Mouse (Mus musculus): ENCODE data around the gene Arhgef16. TPM values are rescaled to one million over a fixed set of nuclear protein-coding genes. Genes with fewer than 3 reads are reported as not detected.
A peak's percentile ranks its signal among the peaks of the same experiment; 100 is the strongest.

The Arhgef16 gene
- total RNA-seq (2021): under 1 TPM; 0.34 to 0.63 TPM
- long read RNA-seq, experiment 1, partial matches to known transcripts: 0 of 4 reads
- long read RNA-seq, experiment 1, other reads (novel, unspliced or antisense): 4 of 4 reads
- long read RNA-seq, experiment 2: 0 reads

- intact Hi-C loops (cut with DNase I): loop anchor here (1.0 to 5.0 kb wide), 2 partner anchors 137 to 229 kb away; no protein-coding TSS in a partner anchor
- TF ChIP-seq CTCF (IDR thresholded peaks at IDR 0.05): peak; percentile 80
- Histone ChIP-seq H3K27ac (no peak within 1 kb of the TSS), H3K4me3 (no peak within 1 kb of the TSS)
- peak; percentile 43 to 50 for DNase-seq (ENCODE audit: extremely low spot score in 1 of 2, low spot score in 2 of 2)
Measured at GRCm38 (mm10) chr4:154301466-154301881, at the start of gene Arhgef16. TSS of gene Arhgef16 (minus strand) at chr4:154301676.

- DNase-seq (ENCODE audit: extremely low spot score in 1 of 2, low spot score in 2 of 2): no peak
- TF ChIP-seq CTCF (IDR thresholded peaks at IDR 0.05): no peak
- intact Hi-C loops (cut with DNase I): no loop called here
- Histone ChIP-seq H3K27ac (no peak overlapping the region), H3K4me3 (no peak overlapping the region)
Measured at GRCm38 (mm10) chr4:154348197-154348786, 46.8 kb upstream of the Arhgef16 start.

- H3K4me3 ChIP-seq: no peak overlapping the region
- H3K27ac ChIP-seq: no peak overlapping the region
- intact Hi-C loops (cut with DNase I): no loop called here
- TF ChIP-seq CTCF (IDR thresholded peaks at IDR 0.05): no peak
- DNase-seq (ENCODE audit: extremely low spot score in 1 of 2, low spot score in 2 of 2): no peak
Measured at GRCm38 (mm10) chr4:154346731-154347522, 45.5 kb upstream of the Arhgef16 start.

- no peak for DNase-seq (ENCODE audit: extremely low spot score in 1 of 2, low spot score in 2 of 2)
- Histone ChIP-seq H3K4me3 (no peak overlapping the region), H3K27ac (peak overlapping the region; percentile 76)
- intact Hi-C loops (cut with DNase I): no loop called here
- no peak for TF ChIP-seq CTCF (IDR thresholded peaks at IDR 0.05)
Measured at GRCm38 (mm10) chr4:154336650-154337049, 35.2 kb upstream of the Arhgef16 start.

- H3K4me3 ChIP-seq: no peak within 1 kb of the TSS
- intact Hi-C loops (cut with DNase I): no loop called here
- DNase-seq (ENCODE audit: extremely low spot score in 1 of 2, low spot score in 2 of 2): peak; percentile 22 to 49
- no peak for TF ChIP-seq CTCF (IDR thresholded peaks at IDR 0.05)
- H3K27ac ChIP-seq: peak within 1 kb of the TSS; percentile 76
Measured at GRCm38 (mm10) chr4:154335761-154336160, 34.3 kb upstream of the Arhgef16 start, which contains the start of gene B230104I21Rik. TSS of gene B230104I21Rik (plus strand) at chr4:154336127.

GRCm38 (mm10) chr4:154334699-154335402 is 33.4 kb upstream of the Arhgef16 start:
- Histone ChIP-seq H3K4me3 (no peak overlapping the region), H3K27ac (no peak overlapping the region)
- no peak for TF ChIP-seq CTCF (IDR thresholded peaks at IDR 0.05)
- intact Hi-C loops (cut with DNase I): loop anchor here (5.0 kb wide), 1 partner anchor 57 kb away; no protein-coding TSS in a partner anchor
- DNase-seq (ENCODE audit: extremely low spot score in 1 of 2, low spot score in 2 of 2): no peak

- Histone ChIP-seq H3K4me3 (no peak overlapping the region), H3K27ac (no peak overlapping the region)
- no peak for TF ChIP-seq CTCF (IDR thresholded peaks at IDR 0.05)
- DNase-seq (ENCODE audit: extremely low spot score in 1 of 2, low spot score in 2 of 2): no peak
- intact Hi-C loops (cut with DNase I): loop anchor here (5.0 kb wide), 1 partner anchor 59 kb away; no protein-coding TSS in a partner anchor
Measured at GRCm38 (mm10) chr4:154333300-154333699, 31.8 kb upstream of the Arhgef16 start.

- TF ChIP-seq CTCF (IDR thresholded peaks at IDR 0.05): no peak
- H3K4me3 ChIP-seq: no peak overlapping the region
- no peak overlapping the region for H3K27ac ChIP-seq
- DNase-seq (ENCODE audit: extremely low spot score in 1 of 2, low spot score in 2 of 2): no peak
- intact Hi-C loops (cut with DNase I): loop anchor here (5.0 kb wide), 1 partner anchor 61 kb away; no protein-coding TSS in a partner anchor
Measured at GRCm38 (mm10) chr4:154331271-154331670, 29.8 kb upstream of the Arhgef16 start.

GRCm38 (mm10) chr4:154330001-154330400 is 28.5 kb upstream of the Arhgef16 start:
- Histone ChIP-seq H3K4me3 (no peak overlapping the region), H3K27ac (no peak overlapping the region)
- DNase-seq (ENCODE audit: extremely low spot score in 1 of 2, low spot score in 2 of 2): no peak
- intact Hi-C loops (cut with DNase I): loop anchor here (5.0 kb wide), 1 partner anchor 62 kb away; no protein-coding TSS in a partner anchor
- no peak for TF ChIP-seq CTCF (IDR thresholded peaks at IDR 0.05)

- Histone ChIP-seq H3K4me3 (no peak overlapping the region), H3K27ac (no peak overlapping the region)
- peak; percentile 71 to 78 for DNase-seq (ENCODE audit: extremely low spot score in 1 of 2, low spot score in 2 of 2)
- TF ChIP-seq CTCF (IDR thresholded peaks at IDR 0.05): peak; percentile 97
- intact Hi-C loops (cut with DNase I): loop anchor here (1.0 to 5.0 kb wide), 4 partner anchors 118 to 496 kb away; no protein-coding TSS in a partner anchor
Measured at GRCm38 (mm10) chr4:154328836-154329235, 27.4 kb upstream of the Arhgef16 start.

GRCm38 (mm10) chr4:154328431-154328830 is 27.0 kb upstream of the Arhgef16 start:
- DNase-seq (ENCODE audit: extremely low spot score in 1 of 2, low spot score in 2 of 2): no peak
- no peak overlapping the region for H3K4me3 ChIP-seq
- intact Hi-C loops (cut with DNase I): loop anchor here (2.0 to 5.0 kb wide), 2 partner anchors 119 to 346 kb away; no protein-coding TSS in a partner anchor
- H3K27ac ChIP-seq: no peak overlapping the region
- no peak for TF ChIP-seq CTCF (IDR thresholded peaks at IDR 0.05)

Data from left cerebral cortex, adult 2 months (tissue).